Mouse (Mus musculus): ENCODE data around the gene Usf2. TPM values are rescaled to one million over a fixed set of nuclear protein-coding genes. Genes with fewer than 3 reads are reported as not detected.

Gene Usf2
- polyA plus RNA-seq, 1 experiment from 2014 or later: 28.7 TPM

- no peaks in the 10 kb centered on the region for H3K9me3 ChIP-seq (replicated peaks)
- DNase-seq (ENCODE audit: low spot score): no peak
- H3K27ac ChIP-seq: no peak overlapping the region
- peak overlapping the region; percentile 20; the same call in 1 of the 2 replicates for H3K4me3 ChIP-seq
- H3K4me1 ChIP-seq: peaks cover 33% of the 10 kb centered on the region
- H3K36me3 ChIP-seq: peaks cover 4% of the 10 kb centered on the region; the same call in 1 of the 2 replicates
- WGBS: 86% methylated on average over 15 of the region's 15 CpGs
- H3K27me3 ChIP-seq (ENCODE audit: low read depth, poor library complexity, severe bottlenecking): peaks cover 25% of the 10 kb centered on the region
These were observed 15.3 kb upstream of the Usf2 start for GRCm38 (mm10) chr7:30971901-30972300.

- peaks cover 25% of the 10 kb centered on the region for H3K27me3 ChIP-seq (ENCODE audit: low read depth, poor library complexity, severe bottlenecking)
- DNase-seq (ENCODE audit: low spot score): no peak
- H3K4me1 ChIP-seq: peaks cover 33% of the 10 kb centered on the region
- WGBS: 78% methylated on average over 4 of the region's 4 CpGs
- no peaks in the 10 kb centered on the region for H3K9me3 ChIP-seq (replicated peaks)
- H3K4me3 ChIP-seq: no peak overlapping the region
- H3K36me3 ChIP-seq: peaks cover 8% of the 10 kb centered on the region; the same call in 1 of the 2 replicates
- H3K27ac ChIP-seq: no peak overlapping the region
These were observed 12.6 kb upstream of the Usf2 start for GRCm38 (mm10) chr7:30969174-30969573.

- H3K36me3 ChIP-seq: peaks cover 8% of the 10 kb centered on the region; the same call in 1 of the 2 replicates
- H3K27ac ChIP-seq: no peak overlapping the region
- no peak for DNase-seq (ENCODE audit: low spot score)
- 93% methylated on average over 8 of the region's 8 CpGs for WGBS
- peaks cover 24% of the 10 kb centered on the region for H3K27me3 ChIP-seq (ENCODE audit: low read depth, poor library complexity, severe bottlenecking)
- no peak overlapping the region for H3K4me3 ChIP-seq
- peaks cover 32% of the 10 kb centered on the region for H3K4me1 ChIP-seq
- H3K9me3 ChIP-seq (replicated peaks): no peaks in the 10 kb centered on the region
These were observed 12.0 kb upstream of the Usf2 start for GRCm38 (mm10) chr7:30968611-30969010.

GRCm38 (mm10) chr7:30966657-30967056 lies 10.1 kb upstream of the Usf2 start:
- Histone ChIP-seq H3K4me1 (peaks cover 19% of the 10 kb centered on the region), H3K9me3 (replicated peaks) (no peaks in the 10 kb centered on the region), H3K4me3 (no peak overlapping the region), H3K27ac (0 out of 2 replicates have a peak overlapping the region, but pooled peaks have one; percentile 3), H3K36me3 (peaks cover 11% of the 10 kb centered on the region; the same call in 1 of the 2 replicates), H3K27me3 (ENCODE audit: low read depth, poor library complexity, severe bottlenecking) (peaks cover 4% of the 10 kb centered on the region)
- 82% methylated on average over 3 of the region's 3 CpGs for WGBS
- DNase-seq (ENCODE audit: low spot score): no peak

- 91% methylated on average over 14 of the region's 14 CpGs for WGBS
- no peak for DNase-seq (ENCODE audit: low spot score)
- no peaks in the 10 kb centered on the region for H3K27me3 ChIP-seq (ENCODE audit: low read depth, poor library complexity, severe bottlenecking)
- peaks cover 19% of the 10 kb centered on the region for H3K4me1 ChIP-seq
- H3K4me3 ChIP-seq: no peak overlapping the region
- H3K36me3 ChIP-seq: peaks cover 12% of the 10 kb centered on the region; the same call in 1 of the 2 replicates
- no peaks in the 10 kb centered on the region for H3K9me3 ChIP-seq (replicated peaks)
- 0 out of 2 replicates have a peak overlapping the region, but pooled peaks have one; percentile 36 for H3K27ac ChIP-seq
These were observed 9.1 kb upstream of the Usf2 start for GRCm38 (mm10) chr7:30965677-30966076.

GRCm38 (mm10) chr7:30964366-30964765 lies 7.8 kb upstream of the Usf2 start:
- WGBS: 90% methylated on average over 7 of the region's 7 CpGs

DNA sequence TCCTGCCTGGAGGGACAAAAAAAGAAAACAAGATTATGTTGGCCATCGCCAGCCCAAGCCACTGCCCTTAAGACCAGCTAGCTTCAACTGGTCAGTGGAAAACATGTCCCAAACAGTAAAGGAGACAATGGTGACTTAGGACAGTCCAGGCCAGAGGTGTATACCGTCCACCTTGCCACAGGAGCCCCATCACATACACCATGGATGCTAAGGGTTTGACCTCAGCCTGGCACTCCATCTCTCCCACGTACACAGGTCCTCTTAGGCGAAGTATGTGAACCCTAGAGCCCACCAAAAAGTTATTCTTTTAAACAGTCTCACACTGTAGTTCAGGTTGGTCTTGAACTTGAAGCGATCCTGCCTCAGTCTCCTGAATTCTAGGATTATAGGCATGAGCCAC lies 6.3 kb upstream of the Usf2 start:
- no peak for DNase-seq (ENCODE audit: low spot score)
- WGBS: 93% methylated on average over 5 of the region's 5 CpGs
- Histone ChIP-seq H3K4me1 (peaks cover 16% of the 10 kb centered on the region), H3K27ac (no peak overlapping the region), H3K27me3 (ENCODE audit: low read depth, poor library complexity, severe bottlenecking) (no peaks in the 10 kb centered on the region), H3K4me3 (no peak overlapping the region), H3K36me3 (peaks cover 34% of the 10 kb centered on the region), H3K9me3 (replicated peaks) (no peaks in the 10 kb centered on the region)

More at GRCm38 (mm10) chr7:30964366-30964765, 7.8 kb upstream of the Usf2 start:
- Histone ChIP-seq H3K27ac (no peak overlapping the region), H3K4me1 (peaks cover 15% of the 10 kb centered on the region), H3K27me3 (ENCODE audit: low read depth, poor library complexity, severe bottlenecking) (no peaks in the 10 kb centered on the region), H3K4me3 (no peak overlapping the region), H3K36me3 (peaks cover 19% of the 10 kb centered on the region; the same call in 1 of the 2 replicates), H3K9me3 (replicated peaks) (no peaks in the 10 kb centered on the region)
- no peak for DNase-seq (ENCODE audit: low spot score)

GRCm38 (mm10) chr7:30959786-30960349 lies 3.3 kb upstream of the Usf2 start:
- no peak overlapping the region for H3K27ac ChIP-seq
- 90% methylated on average over 6 of the region's 6 CpGs for WGBS
- DNase-seq (ENCODE audit: low spot score): no peak

GRCm38 (mm10) chr7:30958866-30959487 lies 2.4 kb upstream of the Usf2 start:
- H3K4me3 ChIP-seq: no peak overlapping the region
- DNase-seq (ENCODE audit: low spot score): no peak
- H3K36me3 ChIP-seq: peaks cover 44% of the 10 kb centered on the region
- peaks cover 19% of the 10 kb centered on the region for H3K4me1 ChIP-seq
- no peak overlapping the region for H3K27ac ChIP-seq
- no peaks in the 10 kb centered on the region for H3K9me3 ChIP-seq (replicated peaks)
- WGBS: 98% methylated on average over 9 of the region's 9 CpGs
- H3K27me3 ChIP-seq (ENCODE audit: low read depth, poor library complexity, severe bottlenecking): no peaks in the 10 kb centered on the region

More at GRCm38 (mm10) chr7:30959786-30960349, 3.3 kb upstream of the Usf2 start:
- Histone ChIP-seq H3K4me1 (peaks cover 19% of the 10 kb centered on the region), H3K4me3 (no peak overlapping the region), H3K36me3 (peaks cover 35% of the 10 kb centered on the region), H3K27me3 (ENCODE audit: low read depth, poor library complexity, severe bottlenecking) (no peaks in the 10 kb centered on the region), H3K9me3 (replicated peaks) (no peaks in the 10 kb centered on the region)

DNA sequence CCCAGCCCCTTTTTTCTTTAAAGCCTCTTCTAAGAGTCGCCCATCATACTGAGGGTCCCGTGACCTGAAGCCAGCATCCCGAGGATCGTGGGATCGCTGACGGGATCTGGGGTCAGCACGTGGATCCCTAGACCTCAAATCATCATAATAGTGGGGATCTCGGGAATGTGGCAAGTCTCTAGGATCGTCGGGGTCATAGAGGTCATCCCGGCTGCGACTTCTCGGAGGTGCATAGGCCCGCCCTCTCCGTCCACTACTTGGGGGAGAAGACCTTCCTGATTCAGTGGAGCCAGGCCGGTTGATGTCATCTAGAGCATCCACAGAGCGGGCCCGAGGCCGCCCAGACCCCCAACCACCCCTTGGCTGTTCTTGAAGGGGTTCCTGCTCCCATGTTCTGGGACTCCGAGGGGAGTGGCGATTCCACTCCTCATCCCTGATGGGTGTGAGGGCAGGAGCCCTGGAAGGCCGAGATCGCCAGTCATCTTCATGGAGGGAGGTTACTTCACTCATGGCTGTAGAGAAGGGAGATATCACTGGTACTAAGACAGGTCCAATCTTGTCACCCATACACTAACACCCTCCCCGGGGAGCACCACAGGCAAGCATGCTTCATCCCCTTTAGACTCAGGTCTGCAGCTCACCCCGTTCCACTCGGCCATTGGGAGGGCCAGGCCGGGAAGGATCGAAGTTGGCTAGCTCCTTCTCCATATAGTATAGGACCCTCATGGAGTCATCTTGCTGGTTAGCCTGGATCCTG lies 1.7 kb upstream of the Usf2 start:
- peak overlapping the region; percentile 94 for H3K4me3 ChIP-seq
- peaks cover 19% of the 10 kb centered on the region for H3K4me1 ChIP-seq
- WGBS: 74% methylated on average over 28 of the region's 28 CpGs
- H3K27ac ChIP-seq: peak overlapping the region; percentile 100
- H3K9me3 ChIP-seq (replicated peaks): no peaks in the 10 kb centered on the region
- no peak for DNase-seq (ENCODE audit: low spot score)
- no peaks in the 10 kb centered on the region for H3K27me3 ChIP-seq (ENCODE audit: low read depth, poor library complexity, severe bottlenecking)
- H3K36me3 ChIP-seq: peaks cover 51% of the 10 kb centered on the region

DNA sequence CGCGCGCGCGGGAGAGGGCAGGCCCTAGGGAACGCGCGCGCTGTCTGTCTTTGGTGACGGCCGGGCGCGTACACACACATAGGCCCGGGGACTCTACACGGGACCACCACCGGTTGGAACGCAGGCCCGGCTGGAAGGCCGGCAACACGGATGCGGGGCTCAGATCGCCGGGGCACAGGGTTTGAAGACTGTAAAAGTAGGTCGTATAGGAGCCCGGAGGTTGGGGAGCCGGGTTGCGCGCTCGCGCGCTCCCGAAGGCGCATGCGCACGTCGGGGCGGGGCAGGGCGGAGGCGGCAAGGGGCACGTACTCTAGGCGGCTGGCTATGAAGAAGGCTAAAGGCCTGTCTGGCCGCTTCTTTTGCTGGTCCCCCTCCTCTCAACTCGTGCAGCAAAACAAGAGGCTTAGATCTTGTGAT lies 772 bp upstream of the Usf2 start:
- Histone ChIP-seq H3K4me1 (peaks cover 19% of the 10 kb centered on the region), H3K9me3 (replicated peaks) (no peaks in the 10 kb centered on the region), H3K4me3 (peak overlapping the region; percentile 94), H3K36me3 (peaks cover 60% of the 10 kb centered on the region), H3K27ac (peak overlapping the region; percentile 100), H3K27me3 (ENCODE audit: low read depth, poor library complexity, severe bottlenecking) (no peaks in the 10 kb centered on the region)
- DNase-seq (ENCODE audit: low spot score): peak; percentile 93
- under 1% methylated on average over 43 of the region's 43 CpGs for WGBS

DNA sequence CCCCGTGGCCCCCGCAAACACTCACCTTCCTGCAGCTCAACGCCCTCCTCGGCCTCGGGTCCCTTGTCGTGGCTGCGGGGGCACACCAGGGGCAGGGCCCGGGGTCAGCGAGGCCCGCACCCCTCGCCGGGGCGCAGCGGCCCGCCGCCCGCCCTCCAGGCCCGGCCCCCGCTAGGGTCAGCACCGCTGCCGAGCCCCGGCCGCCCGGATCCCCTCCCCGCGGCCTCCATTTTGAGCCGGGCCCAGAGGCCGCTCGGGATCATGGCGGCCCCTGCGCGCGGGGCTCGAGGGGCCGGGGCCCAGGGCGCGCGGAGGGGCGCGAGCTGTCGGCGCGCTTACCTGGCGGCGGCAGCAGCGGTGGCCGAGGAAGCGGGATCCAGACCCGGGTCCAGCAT lies 249 bp downstream of the Usf2 start:
- peaks cover 63% of the 10 kb centered on the region for H3K36me3 ChIP-seq
- no peak for DNase-seq (ENCODE audit: low spot score)
- H3K4me1 ChIP-seq: peaks cover 19% of the 10 kb centered on the region
- 1% methylated on average over 34 of the region's 49 CpGs for WGBS
- peak overlapping the region; percentile 100 for H3K27ac ChIP-seq
- no peaks in the 10 kb centered on the region for H3K27me3 ChIP-seq (ENCODE audit: low read depth, poor library complexity, severe bottlenecking)
- peak overlapping the region; percentile 94 for H3K4me3 ChIP-seq
- H3K9me3 ChIP-seq (replicated peaks): no peaks in the 10 kb centered on the region
